In the genomic region with DNA sequence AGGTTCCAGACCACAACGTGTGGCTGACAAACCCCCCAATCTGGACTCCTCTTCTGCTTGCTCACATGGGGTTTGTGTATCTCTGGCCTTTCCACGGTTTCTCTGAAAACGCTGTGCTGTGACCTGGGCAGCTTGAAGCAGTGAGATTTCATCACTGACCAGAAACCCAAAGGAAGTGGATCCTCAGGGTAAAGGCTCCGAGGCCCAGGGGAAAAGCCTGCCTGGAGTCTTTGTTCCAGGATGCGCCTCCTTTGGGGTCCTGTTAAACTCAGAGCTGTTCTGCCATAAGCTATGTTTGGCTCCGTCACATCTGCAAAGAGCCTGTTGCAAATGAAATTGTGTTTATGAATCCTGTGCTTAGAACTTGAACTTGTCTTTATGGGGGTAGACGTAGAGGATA, we compare ENCODE assay signal across 21 mouse cellular contexts.
"Had no signal": no experiment of that assay in that cellular context is flagged by ENCODE, and none has a peak within 500 bp of the region (broad histone marks: within the 10 kb centered on the region; RNA-seq: fewer than 3 reads in every experiment).

No protein-coding gene starts in this region.

- H3K4me2 ChIP-seq: heart, embryonic 12.5 days; hindbrain, embryonic 13.5 days; hindbrain, embryonic 15.5 days; liver, embryonic 11.5 days; liver, embryonic 13.5 days; liver, embryonic 15.5 days had no signal

- H3K4me1 ChIP-seq: hindbrain, embryonic 15.5 days had no signal

- H3K9ac ChIP-seq: heart, embryonic 12.5 days; hindbrain, embryonic 13.5 days; hindbrain, embryonic 15.5 days; liver, embryonic 13.5 days; liver, embryonic 15.5 days had no signal

- H3K36me3 ChIP-seq: heart, embryonic 10.5 days; heart, embryonic 12.5 days; hindbrain, embryonic 13.5 days; hindbrain, embryonic 15.5 days; liver, embryonic 13.5 days; liver, embryonic 15.5 days had no signal

- H3K4me3 ChIP-seq: heart, embryonic 10.5 days; heart, embryonic 12.5 days; hindbrain, embryonic 13.5 days; hindbrain, embryonic 15.5 days; left cerebral cortex, adult 2 months; liver, embryonic 13.5 days; liver, embryonic 15.5 days had no signal

- H3K9me3 ChIP-seq: heart, embryonic 10.5 days; heart, embryonic 12.5 days; hindbrain, embryonic 13.5 days; hindbrain, embryonic 15.5 days; liver, embryonic 13.5 days; liver, embryonic 15.5 days had no signal

- H3K27me3 ChIP-seq: heart, embryonic 12.5 days; hindbrain, embryonic 15.5 days; liver, embryonic 13.5 days; liver, embryonic 15.5 days had no signal

- H3K27ac ChIP-seq: hindbrain, embryonic 13.5 days; hindbrain, embryonic 15.5 days; hindbrain, postnatal 0 days; left cerebral cortex, adult 2 months; liver, embryonic 13.5 days; liver, embryonic 15.5 days had no signal

- DNase-seq: gastrocnemius, postnatal 14 days; gastrocnemius, postnatal 36 days; heart, adult 18-20 months; heart, postnatal 10 days; kidney, adult 11 months; kidney, adult 2 months; kidney, postnatal 14 days; kidney, postnatal 36 days; layer of hippocampus, adult 9-11 months; layer of hippocampus, postnatal 36 days; liver; liver, embryonic 13.5 days had no signal

- ATAC-seq: hindbrain, postnatal 0 days; intestine, embryonic 16.5 days had no signal
